Mouse (Mus musculus) kidney, adult 2 months (tissue): Measurements from ENCODE around the gene Tnfaip3.

Source experiments
- CTCF ChIP-seq: fragments of 200-500 bp; conservative IDR thresholded peaks from 2 replicates; pipeline ENCODE4 v1.5.1; 2011; ENCODE audit warnings: low read depth, mild to moderate bottlenecking, control low read depth, low read length, moderate library complexity, mixed read lengths; ENCODE audit not compliant: insufficient read depth, insufficient read length
- POLR2A ChIP-seq: fragments of 200-500 bp; IDR thresholded peaks from one replicate; pipeline ENCODE4 v1.6.1; 2011; ENCODE audit warnings: low read depth, low read length, control low read depth

- TF ChIP-seq POLR2A (no peak), CTCF (no peak)
These were observed 11.3 kb upstream of the Tnfaip3 start for GRCm38 (mm10) chr10:19026710-19027109.
